Mouse (Mus musculus) thymus, postnatal 4 days (tissue): ENCODE data around the gene Arpc5.
"Not testable (repeated sequence)": the region's sequence is repeated elsewhere in the genome, so short reads cannot be mapped to it uniquely, and the experiment has no call there.

Experiments
- DNase-seq: peaks from one replicate; pipeline ENCODE4 v3.0.0; 2021

Gene Arpc5

GRCm38 (mm10) chr1:152784620-152785019, 18.3 kb downstream of the Arpc5 start:
- no peak for DNase-seq

DNA sequence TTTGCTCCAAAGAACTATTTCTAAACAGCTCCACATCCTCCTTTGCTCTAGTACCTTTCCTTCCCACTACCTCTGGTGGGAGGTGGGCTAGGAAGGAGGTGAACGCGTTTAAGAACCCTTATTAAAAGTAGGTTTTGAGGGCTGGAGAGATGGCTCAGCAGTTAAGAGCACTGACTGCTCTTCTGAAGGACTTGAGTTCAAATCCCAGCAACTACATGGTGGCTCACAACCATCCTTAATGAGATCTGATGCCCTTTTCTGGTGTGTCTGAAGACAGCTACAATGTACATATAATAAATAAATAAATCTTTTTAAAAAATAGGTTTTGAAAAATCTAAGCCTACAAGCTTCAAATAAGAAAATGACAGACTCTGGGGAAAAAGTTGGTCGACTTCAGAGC, 19.1 kb downstream of the Arpc5 start:
- not testable (repeated sequence) for DNase-seq

GRCm38 (mm10) chr1:152786953-152787352, 20.6 kb downstream of the Arpc5 start:
- no peak for DNase-seq

DNA sequence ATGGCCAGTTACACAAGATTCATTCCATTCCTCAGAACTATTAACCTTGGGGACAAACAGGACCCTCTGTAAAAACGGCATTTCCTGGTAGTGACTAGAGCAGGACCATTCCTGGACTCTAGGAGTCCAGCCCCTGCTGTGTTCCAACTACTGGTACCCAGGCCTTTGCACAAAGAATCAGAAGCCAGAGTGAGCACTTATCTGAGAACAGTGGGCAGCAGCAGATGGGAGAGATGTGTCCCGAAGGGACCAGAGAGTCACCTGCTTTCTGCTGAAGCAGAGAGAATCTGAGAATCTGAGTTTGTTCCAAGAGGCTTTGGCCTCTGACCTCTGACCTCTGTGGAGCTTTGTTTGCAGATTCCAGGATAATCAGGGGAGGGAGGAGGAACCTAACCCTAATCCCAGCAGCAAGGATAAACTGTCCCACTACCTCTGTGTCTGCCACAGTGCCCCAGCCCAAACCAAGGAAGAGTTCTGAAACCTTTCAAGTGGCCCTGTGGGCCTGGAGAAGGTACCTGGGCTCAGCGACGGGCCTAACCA, 21.8 kb downstream of the Arpc5 start:
- DNase-seq = no peak

GRCm38 (mm10) chr1:152790254-152790653, 23.9 kb downstream of the Arpc5 start:
- DNase-seq = peak; percentile 65

DNA sequence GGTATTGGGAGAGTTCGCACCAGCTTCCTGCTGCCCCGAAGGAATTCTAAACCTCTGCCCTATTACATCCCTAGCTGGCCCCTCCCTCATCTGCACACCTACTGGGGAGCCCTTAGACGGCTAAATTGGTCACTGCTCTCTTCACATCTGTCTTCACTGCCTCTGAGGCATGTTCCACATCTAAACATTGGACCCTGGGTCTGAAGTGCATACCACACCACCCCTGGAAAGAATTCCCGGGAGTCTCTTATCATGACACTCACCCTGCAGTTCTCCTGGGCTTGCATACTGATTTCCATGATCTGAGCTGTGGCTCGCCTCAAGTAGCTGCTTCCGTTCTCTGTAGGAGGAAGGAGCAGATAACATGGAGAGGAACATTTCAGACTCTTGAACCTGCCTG, 24.5 kb downstream of the Arpc5 start:
- DNase-seq = no peak

DNA sequence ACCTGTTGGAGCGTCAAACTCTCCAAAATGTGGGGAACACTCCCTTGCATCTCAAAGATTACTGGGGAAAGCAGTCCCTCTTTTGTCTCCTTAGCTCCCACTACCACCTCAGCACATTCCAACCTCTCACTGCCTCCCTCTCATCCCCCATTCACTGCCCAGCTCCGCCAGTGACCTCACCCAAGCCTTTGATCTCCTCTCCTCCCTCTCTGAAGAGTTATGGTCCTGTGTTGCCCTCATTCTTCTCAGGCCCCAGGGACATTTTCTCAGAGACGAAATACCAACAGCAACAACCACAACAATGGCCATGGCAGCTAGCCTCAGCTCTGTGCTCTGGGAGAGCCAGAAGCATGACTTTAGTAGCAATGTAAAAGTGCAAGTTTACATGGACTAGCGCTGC, 24.9 kb downstream of the Arpc5 start:
- DNase-seq = no peak

GRCm38 (mm10) chr1:152792736-152793494, 26.6 kb downstream of the Arpc5 start:
- no peak for DNase-seq

DNA sequence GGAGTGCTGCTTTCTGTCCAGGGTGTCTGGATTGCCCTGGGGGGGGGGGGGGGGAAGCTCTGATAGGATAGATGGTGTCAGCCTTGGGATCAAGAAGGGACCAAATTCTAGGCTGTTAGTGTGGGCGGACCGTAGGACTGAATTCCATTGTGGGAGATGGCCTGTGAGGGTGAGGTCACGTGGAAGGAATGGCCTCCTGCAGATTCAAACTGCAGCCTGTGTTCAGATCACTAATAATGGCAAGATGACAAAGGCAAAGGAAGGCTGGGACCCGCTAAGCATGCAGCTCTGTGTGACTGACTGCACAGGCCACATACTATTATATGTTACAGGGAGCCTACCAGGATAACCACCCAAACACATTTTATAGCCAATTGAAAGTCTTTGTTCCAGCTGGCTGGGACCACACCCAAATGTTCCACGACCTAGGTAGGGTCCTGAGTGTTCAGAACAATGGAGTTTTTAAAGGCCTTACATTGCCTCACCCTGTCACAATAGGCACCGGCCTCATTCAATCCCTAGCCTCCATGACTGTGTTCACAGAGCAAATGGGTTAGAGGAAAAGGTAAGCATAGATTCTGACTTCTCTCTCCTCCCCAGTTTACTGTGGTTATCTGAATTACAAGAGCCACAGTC, 27.3 kb downstream of the Arpc5 start:
- no peak for DNase-seq

- DNase-seq = no peak
Measured at GRCm38 (mm10) chr1:152795688-152796255, 29.4 kb downstream of the Arpc5 start.

- DNase-seq = no peak
Measured at GRCm38 (mm10) chr1:152796683-152797263, 30.4 kb downstream of the Arpc5 start.

- DNase-seq = no peak
Measured at GRCm38 (mm10) chr1:152798125-152798524, 31.8 kb downstream of the Arpc5 start.

GRCm38 (mm10) chr1:152799897-152800296, 33.6 kb downstream of the Arpc5 start, which contains the start of gene Ncf2:
Ncf2 (plus strand) TSS chr1:152800194.
- DNase-seq = no peak

DNA sequence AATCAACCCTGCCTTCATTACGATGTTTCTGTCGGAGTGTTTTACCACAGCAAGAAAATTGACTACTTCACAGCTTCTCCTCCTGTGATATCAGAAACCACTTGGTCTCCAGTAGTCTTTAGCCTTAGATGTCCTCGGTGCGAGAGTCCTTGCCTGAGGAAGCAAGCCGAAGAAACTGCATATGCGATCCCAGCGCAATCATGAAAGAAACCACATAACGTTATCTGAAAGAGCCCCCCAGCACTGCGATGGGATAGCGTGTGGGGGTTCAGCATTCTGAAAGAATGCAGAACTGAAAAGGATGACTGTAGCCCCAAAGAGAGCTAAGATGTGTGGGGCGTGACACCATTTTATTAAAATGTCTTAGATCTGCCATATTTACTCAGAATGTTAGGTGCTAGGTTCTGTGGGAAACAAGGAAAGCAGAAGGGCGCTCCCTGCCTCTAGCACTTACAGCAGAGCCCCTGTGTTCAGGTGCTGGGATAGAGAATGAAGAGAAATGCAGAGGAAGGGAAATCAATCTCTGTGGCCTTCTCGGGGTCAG, 34.4 kb downstream of the Arpc5 start:
- no peak for DNase-seq

DNA sequence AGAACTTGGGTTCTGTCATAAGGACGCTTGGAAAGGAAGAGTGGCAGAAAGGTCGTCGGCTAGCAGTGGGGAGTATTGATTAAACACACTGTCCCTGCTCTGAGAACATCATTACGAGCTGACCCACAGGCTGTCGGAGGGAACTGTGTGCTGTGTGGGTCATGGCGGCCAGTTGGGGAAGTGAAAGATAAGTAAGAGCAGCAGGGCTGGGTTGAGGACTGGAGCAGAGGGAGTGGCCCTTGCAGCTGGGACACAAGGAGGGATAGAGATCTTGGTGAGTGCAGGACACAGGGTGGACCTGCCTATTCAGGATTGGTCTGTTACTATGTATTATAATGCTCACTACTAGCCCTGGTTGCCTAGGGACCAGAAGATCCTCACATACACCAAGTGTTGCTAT, 38.6 kb downstream of the Arpc5 start:
- DNase-seq = no peak

- DNase-seq = no peak
Measured at GRCm38 (mm10) chr1:152807619-152808391, 41.5 kb downstream of the Arpc5 start.

- no peak for DNase-seq
Measured at GRCm38 (mm10) chr1:152808392-152808680, 42.0 kb downstream of the Arpc5 start.

GRCm38 (mm10) chr1:152809541-152810252, 43.4 kb downstream of the Arpc5 start:
- no peak for DNase-seq

DNA sequence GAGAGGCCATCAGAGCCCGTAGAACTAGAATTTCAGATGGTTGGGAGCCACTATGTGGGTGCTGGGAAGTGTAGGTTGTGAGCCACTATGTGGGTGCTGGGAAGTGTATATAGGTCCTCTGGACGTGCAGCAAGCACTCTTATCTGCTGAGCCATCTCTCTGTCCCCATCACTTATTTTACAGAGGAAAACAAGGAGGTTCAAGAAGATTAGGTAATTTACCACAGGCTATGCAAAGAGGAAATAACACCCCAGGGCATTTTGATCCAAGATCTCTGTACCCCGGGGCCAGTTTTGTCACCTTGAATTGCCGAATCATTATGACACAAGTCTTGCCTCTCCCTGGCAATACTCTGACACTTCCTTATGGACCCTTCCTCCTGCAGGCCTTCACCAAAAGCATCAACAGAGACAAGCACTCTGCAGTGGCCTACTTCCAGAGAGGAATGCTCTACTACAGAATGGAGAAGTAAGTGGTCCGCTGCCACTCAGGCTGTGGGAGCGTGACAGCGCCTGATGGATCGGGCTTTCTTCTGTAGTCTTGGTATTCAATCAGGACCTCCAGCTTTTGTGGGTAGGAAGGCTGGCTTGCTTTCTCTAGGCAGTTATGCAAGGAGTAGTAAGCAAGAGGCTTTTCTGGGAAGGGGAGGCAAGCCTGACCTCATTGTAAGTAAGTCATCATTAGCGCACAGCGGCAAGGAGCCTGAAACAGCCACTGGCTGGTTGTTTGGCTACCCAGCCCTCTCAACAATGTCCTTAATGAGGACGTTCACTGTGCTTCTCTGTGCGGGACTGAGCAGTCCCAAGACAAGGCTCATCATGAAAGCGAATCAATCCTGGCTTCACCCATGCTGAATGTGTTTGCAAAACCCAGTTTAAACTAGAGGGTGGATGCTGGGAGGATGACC, 44.4 kb downstream of the Arpc5 start:
- no peak for DNase-seq

- DNase-seq = peak; percentile 24
Measured at GRCm38 (mm10) chr1:152815265-152815701, 48.9 kb downstream of the Arpc5 start.
